Mouse (Mus musculus) urinary bladder, postnatal 4 days (tissue): Measurements from ENCODE around the gene Arhgap27.
"Not testable (repeated sequence)": the region's sequence is repeated elsewhere in the genome, so short reads cannot be mapped to it uniquely, and the experiment has no call there.

Experiments used
- DNase-seq, 2 experiments: peaks; one replicate each; pipeline ENCODE4 v3.0.0; 2021 to 2022; ENCODE audit warnings: low spot score in 2 of 2

Arhgap27 gene

GRCm38 (mm10) chr11:103363214-103364148 is at the start of gene Arhgap27:
Gene Arhgap27, minus strand, starts transcription at chr11:103363692.
- peak; percentile 57 to 74 for DNase-seq

GRCm38 (mm10) chr11:103412950-103413423 is 49.5 kb upstream of the Arhgap27 start:
- DNase-seq = no peak

GRCm38 (mm10) chr11:103411981-103412949 is 48.8 kb upstream of the Arhgap27 start, which contains the start of gene Plekhm1:
Gene Plekhm1, minus strand, starts transcription at chr11:103412687.
- peak; percentile 87 to 95 for DNase-seq

GRCm38 (mm10) chr11:103411301-103411700 is 47.8 kb upstream of the Arhgap27 start:
- no peak for DNase-seq

- no peak for DNase-seq
Observed at GRCm38 (mm10) chr11:103408880-103409279, 45.4 kb upstream of the Arhgap27 start.

GRCm38 (mm10) chr11:103407136-103407535 is 43.6 kb upstream of the Arhgap27 start:
- not testable (repeated sequence) for DNase-seq

GRCm38 (mm10) chr11:103406551-103406950 is 43.1 kb upstream of the Arhgap27 start:
- no peak for DNase-seq

GRCm38 (mm10) chr11:103405814-103406213 is 42.3 kb upstream of the Arhgap27 start:
- DNase-seq = no peak

- DNase-seq = no peak
Observed at GRCm38 (mm10) chr11:103404618-103405017, 41.1 kb upstream of the Arhgap27 start.

GRCm38 (mm10) chr11:103403776-103404175 is 40.3 kb upstream of the Arhgap27 start:
- no peak for DNase-seq

- DNase-seq = no peak
Observed at GRCm38 (mm10) chr11:103402738-103403137, 39.2 kb upstream of the Arhgap27 start.

- DNase-seq = no peak
Observed at GRCm38 (mm10) chr11:103402198-103402597, 38.7 kb upstream of the Arhgap27 start.

- DNase-seq = no peak
Observed at GRCm38 (mm10) chr11:103399986-103400385, 36.5 kb upstream of the Arhgap27 start.

GRCm38 (mm10) chr11:103399050-103399449 is 35.6 kb upstream of the Arhgap27 start:
- DNase-seq = no peak

- DNase-seq = no peak
Observed at GRCm38 (mm10) chr11:103396682-103397081, 33.2 kb upstream of the Arhgap27 start.

- DNase-seq = no peak
Observed at GRCm38 (mm10) chr11:103396236-103396635, 32.7 kb upstream of the Arhgap27 start.

GRCm38 (mm10) chr11:103394604-103395003 is 31.1 kb upstream of the Arhgap27 start:
- no peak for DNase-seq

GRCm38 (mm10) chr11:103394025-103394424 is 30.5 kb upstream of the Arhgap27 start:
- no peak for DNase-seq

- DNase-seq = no peak
Observed at GRCm38 (mm10) chr11:103387870-103388526, 24.5 kb upstream of the Arhgap27 start.

GRCm38 (mm10) chr11:103386827-103387226 is 23.3 kb upstream of the Arhgap27 start:
- no peak for DNase-seq

- no peak for DNase-seq
Observed at GRCm38 (mm10) chr11:103381956-103382613, 18.6 kb upstream of the Arhgap27 start.
